Mouse (Mus musculus) ES-Bruce4 (cell line): ENCODE data around the gene Fgfr2.

Source experiments
- CTCF ChIP-seq: IDR thresholded peaks from one replicate; pipeline ENCODE4 v1.8.1; 2011; ENCODE audit warnings: low read depth, low read length
- POLR2A ChIP-seq: IDR thresholded peaks from one replicate; pipeline ENCODE4 v1.8.1; 2011; ENCODE audit warnings: low read length; ENCODE audit not compliant: insufficient read depth

DNA sequence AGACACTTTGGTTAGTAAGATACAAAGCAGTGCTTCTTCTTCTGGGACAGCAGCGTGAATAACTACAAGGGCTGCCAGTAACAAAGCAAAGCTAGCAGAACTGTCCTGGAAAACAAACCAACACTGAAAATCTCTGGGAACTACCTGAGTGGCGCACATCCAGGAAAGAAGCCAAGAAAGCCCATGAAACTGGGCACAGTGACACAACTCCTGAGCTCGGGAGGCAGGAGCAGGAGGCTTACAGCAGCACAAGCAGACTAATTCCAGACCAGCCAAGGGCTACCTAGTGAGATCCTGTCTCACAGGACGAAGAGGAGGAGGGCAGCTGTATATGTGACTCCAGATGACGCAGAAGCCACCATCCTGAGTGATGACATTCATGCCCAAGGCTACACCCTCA lies 676.3 kb downstream of the Fgfr2 start:
- TF ChIP-seq POLR2A = no peak
- TF ChIP-seq CTCF = no peak
